Comparison of ENCODE assay signal across 7 mouse cellular contexts in the genomic region with DNA sequence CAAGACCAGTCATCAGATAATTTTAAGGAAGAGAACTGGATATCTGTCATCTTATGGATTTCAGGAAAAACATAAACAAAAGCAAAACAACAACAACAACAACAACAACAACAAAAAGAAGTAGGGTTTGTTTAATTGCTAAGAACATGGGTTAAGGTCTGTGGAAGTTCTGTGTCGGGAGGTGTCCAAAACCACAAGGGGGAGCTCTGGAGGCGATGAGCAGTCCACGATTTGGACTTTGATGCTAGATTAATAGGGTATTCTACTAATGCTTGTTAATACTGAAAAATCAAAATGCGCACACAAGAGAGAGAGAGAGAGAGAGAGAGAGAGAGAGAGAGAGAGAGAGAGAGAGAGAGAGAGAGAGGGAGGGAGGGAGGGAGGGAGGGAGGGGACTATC.
DNase-seq lines count a peak whose midpoint lies in the region; ATAC-seq and TF ChIP-seq lines count a peak whose summit lies in the region.

No protein-coding gene starts in this region.

- WGBS in hindbrain, postnatal 0 days = 8% methylated on average over 4 of the region's 4 CpGs

- H3K27me3 ChIP-seq in hindbrain, postnatal 0 days (ENCODE audit: insufficient read depth, low read length) = no peaks in the 10 kb centered on the region

- no peak overlapping the region for H3K4me3 ChIP-seq in left cerebral cortex, adult 2 months
- H3K4me3 ChIP-seq in hindbrain, postnatal 0 days (ENCODE audit: low read length) = no peak overlapping the region

- intact Hi-C loops in left cerebral cortex, adult 2 months (cut with DNase I) = loop anchor here (5.0 to 10.0 kb wide), 2 partner anchors 486 to 689 kb away; partner anchors contain the start of gene Car10
- intact Hi-C loops in left cerebral cortex, postnatal 36 days (cut with DNase I) = no loop called here

- H3K4me1 ChIP-seq in hindbrain, postnatal 0 days (ENCODE audit: insufficient read depth, low read length) = no peaks in the 10 kb centered on the region

- no peak for ATAC-seq in hindbrain, postnatal 0 days

- H3K4me2 ChIP-seq in hindbrain, postnatal 0 days (ENCODE audit: low read depth, low read length) = no peak overlapping the region

- no peaks in the 10 kb centered on the region for H3K36me3 ChIP-seq in hindbrain, postnatal 0 days (ENCODE audit: insufficient read depth, low read length)

- H3K27ac ChIP-seq in left cerebral cortex, adult 2 months = no peak overlapping the region
- no peak overlapping the region for H3K27ac ChIP-seq in hindbrain, postnatal 0 days

- TF ChIP-seq CTCF in left cerebral cortex, adult 2 months (IDR thresholded peaks at IDR 0.05) = peak; percentile 54
- TF ChIP-seq CTCF in hindbrain, postnatal 0 days (IDR thresholded peaks at IDR 0.05; ENCODE audit: low read depth) = peak; percentile 71

- peak in 1 of 2 experiments; percentile 32 for DNase-seq in left cerebral cortex, adult 2 months (ENCODE audit: extremely low spot score in 1 of 2, low spot score in 2 of 2)
- no peak for DNase-seq in left cerebral cortex, postnatal 36 days (ENCODE audit: low spot score in 2 of 2)
- DNase-seq in Muller cell, postnatal 12 days (ENCODE audit: inconsistent ontology term) = peak; percentile 14
- peak; percentile 42 for DNase-seq in adrenal gland, postnatal 14 days
- DNase-seq in hindbrain, postnatal 0 days (ENCODE audit: low spot score) = peak; percentile 52
- DNase-seq in right cerebral cortex, postnatal 25 days = peak; percentile 3
- no peak for DNase-seq in gastrocnemius, adult 18-20 months (ENCODE audit: low spot score)

- no peak overlapping the region for H3K9ac ChIP-seq in hindbrain, postnatal 0 days (replicated peaks; ENCODE audit: low read length)

- no peaks in the 10 kb centered on the region for H3K9me3 ChIP-seq in hindbrain, postnatal 0 days (ENCODE audit: low read length)

Comparison
In these comparisons a context has a peak if more than half of its experiments do, and no peak if none do; other contexts are left out.
1. DNase-seq: peak in Muller cell, postnatal 12 days (single experiment), adrenal gland, postnatal 14 days (single experiment), hindbrain, postnatal 0 days (single experiment) and right cerebral cortex, postnatal 25 days (single experiment); none in left cerebral cortex, postnatal 36 days (0 of 2) and gastrocnemius, adult 18-20 months (single experiment).